Mouse (Mus musculus) liver, embryonic 14.5 days (tissue): ENCODE results near the gene Nfatc4.

Experiments used
- CTCF ChIP-seq: IDR thresholded peaks from 2 replicates; pipeline ENCODE4 v1.5.1; 2016; ENCODE audit warnings: antibody characterized with exemption, low read depth, control low read depth
- EP300 ChIP-seq: IDR thresholded peaks from 2 replicates; pipeline ENCODE4 v1.6.1; 2016; ENCODE audit warnings: antibody characterized with exemption, low read depth

- TF ChIP-seq CTCF (no peak), EP300 (no peak)
Measured at GRCm38 (mm10) chr14:55783958-55784235, 39.0 kb upstream of the Nfatc4 start, which contains the start of gene Adcy4.
